Mouse (Mus musculus) erythroblast, adult 5-6 weeks (primary cell): ENCODE results near the gene Fam83e. TPM values are rescaled to one million over a fixed set of nuclear protein-coding genes. Genes with fewer than 3 reads are reported as not detected.

Source experiments
- ATAC-seq: replicated peaks from 2 replicates; pipeline ENCODE4 v1.8.0; 2016; ENCODE audit warnings: moderate number of reproducible peaks, mild to moderate bottlenecking, moderate TSS enrichment, inconsistent platforms; ENCODE audit not compliant: poor library complexity, low FRiP score, severe bottlenecking
- total RNA-seq, 2 experiments: library from RNA; stranded (forward) in 1 of 2; stranded (reverse) in 1 of 2; fragments of 150-400 nt in 1 of 2; fragments of 200-764, 138-1000 nt in 1 of 2; gene quantifications; 2 replicates each; pipeline versions ENCODE4 v1.2.3 to v1.2.4; 2015 to 2017; ENCODE audit warnings: low replicate concordance in 2 of 2

The Fam83e gene
- total RNA-seq (2015; ENCODE audit: low replicate concordance), result not detected in 2 replicates
- not detected in 2 replicates for total RNA-seq (2017; ENCODE audit: low replicate concordance)

DNA sequence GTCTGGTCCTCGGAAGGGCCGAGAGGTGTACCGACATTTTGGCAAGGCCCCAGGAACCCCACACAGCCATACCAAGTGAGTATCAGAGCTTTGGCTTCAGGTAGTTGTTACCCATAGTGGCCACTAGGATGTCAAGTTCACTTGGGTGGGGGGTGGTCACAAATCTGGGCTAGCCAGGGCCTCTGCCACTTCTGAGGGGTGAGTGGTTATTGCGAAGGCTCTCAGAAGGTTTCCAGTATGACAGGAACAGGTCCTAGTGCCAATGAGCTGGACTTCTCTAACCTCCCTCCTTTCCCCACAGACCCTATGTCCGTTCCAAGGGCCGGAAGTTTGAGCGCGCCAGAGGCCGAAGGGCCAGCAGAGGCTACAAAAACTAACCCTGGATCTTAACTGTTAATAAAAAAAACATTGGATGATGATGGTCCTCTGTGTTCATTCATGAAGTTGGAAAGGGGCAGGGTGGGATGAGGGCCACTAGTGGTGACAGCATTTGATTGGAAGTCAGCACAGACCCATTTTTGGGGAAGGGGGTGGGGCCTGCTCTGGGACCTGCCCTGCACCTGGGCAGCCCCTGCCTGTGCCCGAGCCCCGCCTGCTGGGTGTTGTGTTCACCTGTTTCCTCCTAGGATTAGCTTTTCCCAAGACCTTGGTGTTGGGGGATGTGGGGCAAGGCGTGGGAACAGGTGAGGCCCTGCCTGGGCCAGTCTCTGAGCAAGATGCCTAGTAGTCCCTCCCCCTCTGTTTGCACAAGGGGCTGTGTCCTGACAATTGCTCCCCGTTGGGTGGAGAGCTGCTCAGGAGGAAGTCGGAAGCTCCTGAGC is at the start of gene Fam83e:
Gene Fam83e, plus strand, starts transcription at position 800 of the 821 bp plus-strand sequence.
- ATAC-seq, result no peak

GRCm38 (mm10) chr7:45677627-45678295 is 43.3 kb upstream of the Fam83e start:
- ATAC-seq, result no peak

GRCm38 (mm10) chr7:45678513-45678912 is 42.5 kb upstream of the Fam83e start:
- ATAC-seq, result no peak

- no peak for ATAC-seq
Measured at GRCm38 (mm10) chr7:45679966-45680621, 40.9 kb upstream of the Fam83e start.

GRCm38 (mm10) chr7:45681046-45681736 is 39.8 kb upstream of the Fam83e start:
- ATAC-seq, result no peak

- peak; percentile 66; the same call in 1 of the 2 replicates for ATAC-seq
Measured at GRCm38 (mm10) chr7:45682144-45683126, 38.6 kb upstream of the Fam83e start.

DNA sequence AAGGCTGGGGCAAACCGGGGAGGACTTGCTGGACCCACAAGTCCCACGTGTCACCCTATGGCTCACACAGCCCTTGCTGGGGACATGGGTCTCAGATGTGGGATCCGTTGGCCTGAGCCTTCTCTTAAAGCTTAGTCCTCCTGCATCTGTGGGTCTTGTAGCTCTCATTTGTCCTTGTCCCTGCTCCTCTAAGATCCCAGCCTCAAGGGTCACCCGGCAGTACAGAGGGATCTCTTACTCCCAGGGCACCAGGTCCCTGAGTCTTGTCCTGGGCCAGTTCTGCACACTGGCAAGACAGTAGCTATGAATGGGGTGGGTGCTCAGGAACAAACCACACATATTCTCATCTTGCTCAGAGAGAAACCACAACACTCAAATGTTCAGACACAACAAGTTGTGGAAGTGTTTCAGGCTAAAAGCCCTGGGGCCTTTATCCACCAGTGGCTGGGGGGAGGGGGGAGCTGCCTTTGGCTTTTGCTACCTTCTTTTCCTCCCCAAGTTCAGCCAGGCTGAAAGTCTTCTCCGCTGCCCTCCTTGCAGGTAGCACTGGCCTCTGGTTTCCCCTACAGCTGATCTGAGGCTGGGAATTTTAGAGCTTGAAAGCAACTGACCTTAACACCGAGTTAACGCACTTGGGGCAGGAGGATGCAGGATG is 37.5 kb upstream of the Fam83e start, which contains the start of gene Ntn5:
Gene Ntn5, plus strand, starts transcription at position 627 of the 655 bp plus-strand sequence.
- no peak for ATAC-seq

GRCm38 (mm10) chr7:45685811-45686210 is 35.2 kb upstream of the Fam83e start:
- ATAC-seq, result no peak

- ATAC-seq, result no peak
Measured at GRCm38 (mm10) chr7:45686841-45687240, 34.2 kb upstream of the Fam83e start.

DNA sequence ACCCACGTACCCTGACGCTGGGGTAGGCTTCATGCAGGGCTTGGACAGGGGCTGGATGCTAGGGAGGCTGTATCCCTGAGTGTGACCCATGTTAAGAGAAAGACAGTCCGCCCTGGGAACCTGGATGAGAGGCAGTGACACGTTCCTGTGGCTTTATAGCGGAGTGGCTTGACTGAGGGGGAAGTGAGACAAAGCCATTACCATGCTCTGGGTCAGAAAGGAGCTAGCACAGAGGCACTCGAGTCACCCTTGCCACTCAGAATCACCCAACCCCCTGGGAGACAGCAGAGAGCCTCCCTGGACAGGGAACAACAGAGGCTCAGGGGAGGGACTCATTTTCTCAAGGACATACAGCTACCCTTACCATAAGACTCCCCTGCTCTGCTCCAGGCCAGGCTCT is 31.9 kb upstream of the Fam83e start:
- ATAC-seq, result no peak

DNA sequence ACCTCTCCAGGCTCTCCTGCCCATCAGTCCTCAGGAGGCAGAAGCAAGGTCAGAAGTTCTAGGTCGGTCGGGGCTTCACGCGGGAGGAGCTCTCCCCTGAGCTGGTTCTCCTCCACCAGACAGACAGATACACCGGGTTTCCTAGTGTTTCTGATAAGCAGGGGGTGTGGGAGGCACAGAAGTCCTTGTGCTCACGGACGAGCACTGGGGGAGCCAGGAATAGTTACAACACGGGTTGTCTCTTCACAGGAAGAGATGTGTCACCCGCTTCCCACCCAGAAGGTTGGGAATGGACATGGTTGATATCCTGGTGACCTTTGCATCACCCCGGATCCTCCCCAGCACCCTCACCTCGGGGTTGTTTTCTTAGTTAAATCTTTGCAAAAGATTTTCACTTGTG is 31.2 kb upstream of the Fam83e start:
- ATAC-seq, result no peak

- no peak for ATAC-seq
Measured at GRCm38 (mm10) chr7:45692364-45692763, 28.6 kb upstream of the Fam83e start.

- ATAC-seq, result no peak
Measured at GRCm38 (mm10) chr7:45693921-45694591, 27.0 kb upstream of the Fam83e start, which contains the start of gene Sec1. Gene Sec1 (minus strand): TSS chr7:45694402.

GRCm38 (mm10) chr7:45695098-45695497 is 25.9 kb upstream of the Fam83e start:
- no peak for ATAC-seq

DNA sequence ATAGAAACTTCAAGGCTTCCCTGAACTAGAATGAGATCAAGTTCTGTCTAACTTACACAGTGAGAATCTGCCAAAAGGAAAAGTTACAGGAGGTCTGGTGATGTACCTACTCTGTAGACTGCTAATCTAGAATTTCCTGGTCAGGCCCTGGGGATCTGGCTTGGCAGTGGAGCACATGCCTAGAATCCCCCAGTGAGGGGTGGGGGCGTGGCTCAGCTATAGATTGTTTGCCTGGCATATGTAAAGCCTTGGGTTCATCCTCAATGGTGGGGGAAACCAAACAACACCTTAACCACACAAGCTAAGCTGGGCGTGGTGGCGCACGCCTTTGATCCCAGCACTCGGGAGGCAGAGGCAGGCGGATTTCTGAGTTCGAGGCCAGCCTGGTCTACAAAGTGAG is 23.1 kb upstream of the Fam83e start:
- ATAC-seq, result no peak

DNA sequence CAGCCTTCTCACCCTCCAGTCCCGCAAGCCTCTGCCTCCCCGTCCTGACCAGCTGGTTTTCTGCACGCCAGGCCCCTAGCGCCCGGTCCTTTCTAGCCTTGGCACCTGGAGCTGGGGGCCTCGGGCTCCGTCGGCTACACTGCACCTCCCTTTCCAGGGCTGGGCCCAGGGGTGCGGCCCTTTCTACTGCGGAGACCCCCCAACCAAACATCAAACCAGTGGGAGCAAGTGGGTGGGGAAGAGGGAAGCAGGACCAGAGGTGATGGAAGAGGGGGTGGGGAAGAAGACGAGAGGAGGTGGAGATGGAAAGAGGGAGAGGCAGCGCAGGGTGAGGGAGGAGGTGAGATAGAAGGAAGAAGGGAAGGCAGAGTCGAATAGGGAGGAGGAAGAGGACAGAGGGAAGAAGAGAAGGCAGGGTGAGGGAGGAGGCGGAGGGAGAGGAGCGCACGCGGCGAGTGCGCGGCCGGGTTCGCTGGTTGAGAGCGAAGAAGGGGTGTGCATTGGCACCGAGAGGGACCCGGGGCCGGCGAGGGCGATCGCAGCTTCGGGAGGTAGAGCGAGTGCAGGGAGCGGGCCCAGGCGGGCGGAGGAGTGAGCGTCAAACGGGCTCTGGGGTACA is 21.4 kb upstream of the Fam83e start, which contains the start of gene Car11:
Gene Car11, plus strand, starts transcription at position 321 of the 619 bp plus-strand sequence.
- ATAC-seq, result no peak
